18 mouse cellular contexts compared by ENCODE assay signal in genomic region chr6:29896976-29897375, GRCm38 (mm10).
"Had no signal": no experiment of that assay in that cellular context is flagged by ENCODE, and none has a peak within 500 bp of the region (broad histone marks: within the 10 kb centered on the region; RNA-seq: fewer than 3 reads in every experiment).

No protein-coding gene starts in this region.

- H3K4me3 ChIP-seq: liver, embryonic 12.5 days; midbrain, embryonic 10.5 days; midbrain, embryonic 12.5 days; myocyte; neural tube, embryonic 13.5 days; neural tube, embryonic 15.5 days had no signal

- H3K9me3 ChIP-seq: liver, embryonic 12.5 days; midbrain, embryonic 10.5 days; midbrain, embryonic 12.5 days; neural tube, embryonic 13.5 days; neural tube, embryonic 15.5 days had no signal

- H3K27me3 ChIP-seq: liver, embryonic 12.5 days; midbrain, embryonic 12.5 days; neural tube, embryonic 13.5 days; neural tube, embryonic 15.5 days had no signal

- DNase-seq: lung, adult 18-20 months; lung, embryonic 14.5 days; lung, postnatal 10 days; lung, postnatal 4 days; midbrain, embryonic 14.5 days; retina, postnatal 1 day; right cerebral cortex, adult 18-20 months; right cerebral cortex, postnatal 25 days; right cerebral cortex, postnatal 4 days; spleen, adult 18-20 months had no signal

- H3K4me2 ChIP-seq: liver, embryonic 12.5 days; lung, embryonic 14.5 days; midbrain, embryonic 12.5 days; neural tube, embryonic 13.5 days; neural tube, embryonic 15.5 days had no signal

- H3K4me1 ChIP-seq: midbrain, embryonic 10.5 days; midbrain, embryonic 12.5 days; neural tube, embryonic 13.5 days; neural tube, embryonic 15.5 days had no signal

- H3K9ac ChIP-seq: liver, embryonic 12.5 days; liver, embryonic 14.5 days; lung, embryonic 14.5 days; midbrain, embryonic 12.5 days; neural tube, embryonic 13.5 days; neural tube, embryonic 15.5 days had no signal

- H3K27ac ChIP-seq: liver, embryonic 12.5 days; liver, embryonic 14.5 days; midbrain, embryonic 10.5 days; midbrain, embryonic 12.5 days; neural tube, embryonic 13.5 days; neural tube, embryonic 15.5 days had no signal

- ATAC-seq: liver, embryonic 12.5 days; midbrain, embryonic 16.5 days had no signal
